Mouse (Mus musculus): ENCODE measurements at regions not wholly inside any gene's neighbourhood (a gene's known extent, or its start where the extent isn't known, plus 50 kb on each side); places are given as distances from the start of the nearest gene placed in this dataset.

GRCm38 (mm10) chr3:21891819-21892480, 184.5 kb upstream of the Tbl1xr1 start:
- TF ChIP-seq POLR2A (IDR thresholded peaks at IDR 0.05; ENCODE audit: insufficient read length, low read depth) (no peak), E2F4 (IDR thresholded peaks at IDR 0.05; ENCODE audit: insufficient read depth) (no peak), CEBPB (IDR thresholded peaks at IDR 0.05; ENCODE audit: insufficient read depth, poor library complexity, severe bottlenecking) (no peak), TCF3 (IDR thresholded peaks at IDR 0.05; ENCODE audit: insufficient read length, low read depth) (no peak), MYOG (IDR thresholded peaks at IDR 0.05; ENCODE audit: control insufficient read depth in 1 of 3, insufficient read depth in 1 of 3, insufficient read length in 2 of 3, low read depth in 2 of 3) (no peak), REST (IDR thresholded peaks at IDR 0.05; ENCODE audit: insufficient read depth, insufficient read length) (no peak), USF1 (IDR thresholded peaks at IDR 0.05; ENCODE audit: low read depth) (no peak), SRF (IDR thresholded peaks at IDR 0.05; ENCODE audit: control insufficient read depth, insufficient read length, low read depth) (no peak), MYOD1 (IDR thresholded peaks at IDR 0.05; ENCODE audit: control insufficient read depth in 1 of 3, insufficient read length in 2 of 3, low read depth in 2 of 3) (no peak), POLR2AphosphoS2 (IDR thresholded peaks at IDR 0.05; ENCODE audit: insufficient read length, low read depth) (no peak), MAX (IDR thresholded peaks at IDR 0.05; ENCODE audit: low read depth) (no peak)
